Mouse (Mus musculus): ENCODE results near the gene Orai3. TPM values are rescaled to one million over a fixed set of nuclear protein-coding genes. Genes with fewer than 3 reads are reported as not detected.

Orai3 gene
- polyA plus RNA-seq, 1 experiment = 20.5 TPM

GRCm38 (mm10) chr7:127817776-127818175 lies 48.2 kb downstream of the Orai3 start:
- WGBS = 79% methylated on average over 5 of the region's 5 CpGs
- no peak for DNase-seq (ENCODE audit: low read depth, low spot score)

GRCm38 (mm10) chr7:127820836-127821509 lies 51.4 kb downstream of the Orai3 start:
- no peak for DNase-seq (ENCODE audit: low read depth, low spot score)
- 69% methylated on average over 13 of the region's 13 CpGs for WGBS

- no peak for DNase-seq (ENCODE audit: low read depth, low spot score)
- 72% methylated on average over 3 of the region's 3 CpGs for whole genome bisulfite sequencing
Measured at GRCm38 (mm10) chr7:127822494-127822893, 52.9 kb downstream of the Orai3 start.

- DNase-seq (ENCODE audit: low read depth, low spot score) = no peak
- 81% methylated on average over 11 of the region's 11 CpGs for WGBS
Measured at GRCm38 (mm10) chr7:127823236-127824171, 53.9 kb downstream of the Orai3 start.

- 22% methylated on average over 35 of the region's 38 CpGs for WGBS
- DNase-seq (ENCODE audit: low read depth, low spot score) = no peak
Measured at GRCm38 (mm10) chr7:127824176-127824871, 54.7 kb downstream of the Orai3 start, which contains the start of the genes Stx4a and Stx1b. Stx4a (plus strand) TSS chr7:127824294. Stx1b (minus strand) TSS chr7:127824549.

Other genes with a start within 250 kb of the Orai3 start
- gene Tmem265, start 208.4 kb upstream of the Orai3 start, polyA plus RNA-seq (2012; rRNA removed) = 2.7 and 3.5 TPM in 2 replicates
- 47.2 and 62.7 TPM in 2 replicates for gene Phkg2, start 196.5 kb upstream of the Orai3 start, polyA plus RNA-seq (2012; rRNA removed)
- 1.3 and 1.4 TPM in 2 replicates for gene Ccdc189, start 181.2 kb upstream of the Orai3 start, polyA plus RNA-seq (2012; rRNA removed)
- 23.7 and 30.9 TPM in 2 replicates for gene Rnf40, start 181.0 kb upstream of the Orai3 start, polyA plus RNA-seq (2012; rRNA removed)
- 5.3 and 7.6 TPM in 2 replicates for gene Zfp629, start 154.0 kb upstream of the Orai3 start, polyA plus RNA-seq (2012; rRNA removed)
- 17.5 and 21.2 TPM in 2 replicates for gene Bcl7c, start 60.9 kb upstream of the Orai3 start, polyA plus RNA-seq (2012; rRNA removed)
- gene Ctf1, start 57.1 kb upstream of the Orai3 start, polyA plus RNA-seq (2012; rRNA removed) = 3.0 and 3.4 TPM in 2 replicates
- not detected in 2 replicates for gene Ctf2, start 37.6 kb upstream of the Orai3 start, polyA plus RNA-seq (2012; rRNA removed)
- gene Fbxl19, start 25.3 kb upstream of the Orai3 start, polyA plus RNA-seq (2012; rRNA removed) = 28.6 and 34.4 TPM in 2 replicates
- gene Setd1a, start 6.9 kb downstream of the Orai3 start, polyA plus RNA-seq (2012; rRNA removed) = 6.7 and 6.8 TPM in 2 replicates
- not detected in 2 replicates for gene Gm49388, start 15.8 kb downstream of the Orai3 start, polyA plus RNA-seq (2012; rRNA removed)
- gene Hsd3b7, start 30.8 kb downstream of the Orai3 start, polyA plus RNA-seq (2012; rRNA removed) = 55.9 and 69.1 TPM in 2 replicates
- gene Stx4a, start 54.5 kb downstream of the Orai3 start, polyA plus RNA-seq (2012; rRNA removed) = 64.0 and 81.2 TPM in 2 replicates
- gene Stx1b, start 54.7 kb downstream of the Orai3 start, polyA plus RNA-seq (2012; rRNA removed) = 1.7 and 3.1 TPM in 2 replicates
- 12.8 and 19.5 TPM in 2 replicates for gene Zfp646, start 106.4 kb downstream of the Orai3 start, polyA plus RNA-seq (2012; rRNA removed)
- gene Zfp668, start 107.0 kb downstream of the Orai3 start, polyA plus RNA-seq (2012; rRNA removed) = 5.4 and 5.9 TPM in 2 replicates
- 0.80 and 1.1 TPM in 2 replicates for gene Prss53, start 121.2 kb downstream of the Orai3 start, polyA plus RNA-seq (2012; rRNA removed)
- gene Gm21974, start 125.6 kb downstream of the Orai3 start, polyA plus RNA-seq (2012; rRNA removed) = not detected in 2 replicates
- 69.3 and 83.9 TPM in 2 replicates for gene Vkorc1, start 125.8 kb downstream of the Orai3 start, polyA plus RNA-seq (2012; rRNA removed)
- 82.2 and 87.5 TPM in 2 replicates for gene Bckdk, start 134.3 kb downstream of the Orai3 start, polyA plus RNA-seq (2012; rRNA removed)
- 14.2 and 14.8 TPM in 2 replicates for gene Kat8, start 142.7 kb downstream of the Orai3 start, polyA plus RNA-seq (2012; rRNA removed)
- gene Prss8, start 160.3 kb downstream of the Orai3 start, polyA plus RNA-seq (2012; rRNA removed) = 33.4 and 34.9 TPM in 2 replicates
- gene Prss36, start 176.9 kb downstream of the Orai3 start, polyA plus RNA-seq (2012; rRNA removed) = 3.2 and 4.4 TPM in 2 replicates
- gene Fus, start 197.6 kb downstream of the Orai3 start, polyA plus RNA-seq (2012; rRNA removed) = 187 and 218 TPM in 2 replicates
- 928 and 1,122 TPM in 2 replicates for gene Pycard, start 224.1 kb downstream of the Orai3 start, polyA plus RNA-seq (2012; rRNA removed)
- 6.8 and 9.8 TPM in 2 replicates for gene Trim72, start 234.1 kb downstream of the Orai3 start, polyA plus RNA-seq (2012; rRNA removed)

Measured in large intestine, adult 2 months (tissue).